Mouse (Mus musculus): ENCODE results near the gene Chaf1a.

DNA sequence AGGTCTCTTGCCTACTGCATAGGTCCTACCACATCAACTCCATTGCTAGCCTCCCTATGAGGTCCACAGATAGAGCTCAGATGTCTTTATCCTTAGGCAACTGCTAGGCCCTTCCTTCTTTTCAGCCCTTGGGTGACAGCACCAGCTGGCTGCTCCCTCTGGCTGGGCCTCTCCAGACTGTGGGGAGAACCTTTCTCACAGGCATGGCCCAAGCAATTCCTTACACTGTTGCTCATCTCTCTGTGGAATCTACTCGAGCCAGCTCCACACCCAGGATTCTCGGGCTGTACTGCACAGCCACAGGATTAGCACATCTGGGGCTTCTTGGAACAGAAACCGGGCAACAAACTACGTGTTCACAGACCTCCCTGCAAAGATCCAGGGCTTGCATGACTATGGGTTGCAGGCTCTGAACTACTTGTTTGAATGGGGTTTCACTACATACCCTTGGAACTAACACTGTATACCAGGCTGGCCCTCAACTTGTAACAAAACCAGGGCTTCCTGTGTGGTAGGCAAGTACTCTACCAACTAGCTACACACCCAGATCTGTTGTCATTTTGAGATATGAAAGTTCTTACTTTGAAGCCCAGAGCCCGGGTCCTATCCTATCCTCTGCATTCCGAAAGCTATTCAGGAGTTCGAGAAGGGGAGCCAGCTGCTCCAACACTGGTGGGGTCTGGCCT lies 6.1 kb upstream of the Chaf1a start:
- no peak for TF ChIP-seq CTCF (IDR thresholded peaks at IDR 0.05; ENCODE audit: borderline replicate concordance, control insufficient read depth, extremely low read depth, insufficient read depth, low read length, poor library complexity)
- TF ChIP-seq POLR2A (IDR thresholded peaks at IDR 0.05; ENCODE audit: control insufficient read depth, extremely low read depth, insufficient read depth, low read length, poor library complexity) = no peak

Measured in thymus, adult 2 months (tissue).